Mouse (Mus musculus): Measurements from ENCODE around the gene Odam. TPM values are rescaled to one million over a fixed set of nuclear protein-coding genes. Genes with fewer than 3 reads are reported as not detected.

The Odam gene
- not detected for total RNA-seq (2021)

DNA sequence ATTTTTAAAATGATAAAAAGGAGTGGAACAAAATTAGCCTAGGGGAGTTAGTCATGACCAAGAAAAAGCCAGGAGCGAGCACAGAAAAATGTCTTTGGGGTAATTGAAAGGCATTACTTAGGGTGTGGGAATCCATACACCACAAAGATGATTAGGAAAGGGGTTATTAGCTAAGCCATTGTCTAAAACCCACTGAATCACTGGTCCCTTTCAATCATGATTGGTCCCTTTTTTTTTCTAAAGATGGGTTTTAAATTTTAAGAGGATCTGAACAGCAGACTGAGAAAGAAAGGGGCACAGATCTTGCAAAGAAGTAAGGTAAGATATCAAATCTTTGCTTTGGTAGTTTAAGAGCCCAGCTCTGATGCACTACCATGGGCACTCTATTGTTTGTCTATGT lies at the start of gene Odam:
Odam (plus strand) TSS at position 301 of the 400 bp plus-strand sequence.
- intact Hi-C loops (cut with DNase I): no loop called here
- no peak for DNase-seq (ENCODE audit: low spot score)

DNA sequence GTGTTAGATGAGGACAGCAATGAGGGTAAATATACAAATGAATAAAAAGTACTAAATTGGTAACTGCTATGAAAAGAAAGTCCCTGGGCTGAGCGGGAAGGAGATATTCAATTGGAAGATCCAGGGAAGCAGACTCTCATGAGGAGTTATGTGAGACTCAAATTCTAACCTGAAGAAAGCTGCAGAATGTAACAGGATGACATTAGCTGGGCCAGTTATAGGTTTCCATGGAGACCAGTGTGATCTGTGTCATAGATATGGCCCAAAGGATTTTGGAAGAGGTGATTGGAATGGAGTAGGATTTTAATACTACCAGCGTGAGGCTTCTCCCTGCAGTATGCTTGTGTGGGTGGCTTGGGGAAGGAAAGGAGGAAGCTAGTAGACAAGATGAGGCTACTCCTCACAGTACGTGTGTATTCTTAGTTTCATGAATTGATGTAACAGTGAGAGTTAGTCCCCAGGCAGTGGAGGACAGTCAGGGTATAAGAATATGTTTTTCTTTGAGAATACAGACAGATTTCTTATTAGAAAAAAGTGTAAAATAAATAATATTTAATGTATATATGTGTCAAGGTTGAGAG lies 29.6 kb upstream of the Odam start:
- intact Hi-C loops (cut with DNase I): no loop called here
- no peak for DNase-seq (ENCODE audit: low spot score)

DNA sequence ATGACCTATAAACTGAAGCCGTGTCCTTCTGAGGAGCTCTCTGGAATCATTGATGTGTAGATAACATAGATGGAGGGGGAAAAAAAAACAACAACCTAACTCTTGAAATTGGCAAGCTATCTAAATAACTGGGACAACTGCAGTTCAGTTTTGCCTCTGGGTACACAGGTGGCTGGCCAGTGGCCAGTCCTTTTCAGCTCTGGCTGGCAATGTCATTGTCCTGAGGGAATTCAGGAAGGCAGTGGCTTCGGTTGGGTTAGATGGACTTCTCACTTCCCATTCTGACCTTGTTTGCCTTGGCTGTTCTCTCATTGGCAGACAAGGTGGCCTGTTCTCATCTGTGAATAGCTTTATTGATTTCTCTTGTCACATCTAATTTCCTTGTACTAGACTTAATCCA lies 14.7 kb upstream of the Odam start:
- intact Hi-C loops (cut with DNase I): no loop called here
- no peak for DNase-seq (ENCODE audit: low spot score)

DNA sequence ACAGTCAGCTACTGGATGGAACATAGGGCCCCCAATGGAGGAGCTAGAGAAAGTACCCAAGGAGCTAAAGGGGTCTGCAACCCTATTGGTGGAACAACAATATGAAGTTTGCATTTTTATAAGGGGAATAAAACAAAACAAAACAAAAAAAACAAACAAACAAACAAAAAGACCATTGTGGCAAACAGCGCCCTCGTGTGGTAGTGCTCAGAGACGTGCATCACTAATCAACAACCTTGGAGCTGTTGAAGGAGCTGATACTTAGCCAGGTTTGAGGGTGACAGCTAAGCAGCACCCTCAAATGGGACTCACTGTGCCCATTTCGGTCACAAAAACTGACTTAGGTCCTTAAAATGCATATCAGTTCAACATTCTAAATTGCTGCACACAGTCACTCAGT lies 13.4 kb upstream of the Odam start:
- intact Hi-C loops (cut with DNase I): no loop called here
- no peak for DNase-seq (ENCODE audit: low spot score)

DNA sequence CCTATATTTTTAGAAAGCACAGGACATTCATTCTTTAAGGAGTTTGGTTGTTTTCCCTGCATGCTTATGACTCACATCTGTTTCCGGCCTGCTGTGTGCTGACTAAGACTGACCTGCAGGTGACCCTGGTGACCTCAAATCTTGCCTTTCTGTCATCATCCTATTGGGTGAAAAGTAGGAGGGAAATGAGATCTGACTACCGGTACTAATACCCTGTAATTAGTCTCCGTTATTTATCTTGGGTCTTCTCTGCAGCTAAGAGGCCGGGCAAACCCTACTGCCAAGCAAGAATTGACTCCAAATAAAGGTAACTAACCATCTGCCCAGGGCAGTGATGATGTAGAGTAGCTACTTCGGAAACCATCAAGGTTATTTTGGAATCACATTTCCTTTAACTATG lies 40.5 kb downstream of the Odam start, which contains the start of gene Csn3:
Csn3 (plus strand) TSS at position 208 of the 400 bp plus-strand sequence.
- intact Hi-C loops (cut with DNase I): no loop called here
- no peak for DNase-seq (ENCODE audit: low spot score)

DNA sequence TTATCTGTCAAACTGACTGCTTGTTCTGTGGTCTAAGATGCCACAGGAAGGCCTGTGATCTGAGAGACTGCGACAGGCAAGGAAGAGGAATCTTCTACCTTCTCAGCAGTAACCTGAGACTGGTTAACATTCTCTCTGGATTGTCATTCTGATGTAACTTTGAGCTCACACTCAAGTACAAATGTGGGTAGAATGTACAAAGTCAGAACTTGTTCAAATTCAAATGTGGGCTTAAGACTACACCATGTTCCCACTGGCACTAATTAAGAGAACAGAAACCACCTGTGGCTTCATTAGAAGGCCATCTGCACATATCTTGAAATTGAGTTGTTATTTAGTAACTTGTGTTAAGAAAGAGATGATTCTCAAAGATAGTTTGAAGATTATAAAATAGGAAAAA lies 46.8 kb downstream of the Odam start:
- no peak for DNase-seq (ENCODE audit: low spot score)
- intact Hi-C loops (cut with DNase I): no loop called here

DNA sequence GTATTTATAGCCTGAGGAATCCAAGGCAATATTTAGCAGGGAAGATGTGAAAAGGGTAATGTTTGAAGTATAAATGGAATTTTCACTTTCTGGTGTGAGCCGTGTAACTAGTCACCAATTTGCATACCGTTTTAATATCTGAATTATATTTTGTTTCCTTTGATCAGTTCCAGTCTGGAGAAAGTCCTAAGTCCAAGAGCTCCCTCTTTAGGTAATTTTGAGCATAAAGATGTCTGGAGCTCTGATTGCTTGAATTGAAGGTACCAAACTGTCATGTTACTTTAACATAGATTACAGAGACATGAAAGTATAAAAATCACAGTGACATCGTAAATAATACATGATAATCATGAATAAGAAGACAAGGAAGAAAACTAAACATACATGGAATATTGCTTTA lies 55.9 kb downstream of the Odam start:
- no peak for DNase-seq (ENCODE audit: low spot score)
- intact Hi-C loops (cut with DNase I): no loop called here

DNA sequence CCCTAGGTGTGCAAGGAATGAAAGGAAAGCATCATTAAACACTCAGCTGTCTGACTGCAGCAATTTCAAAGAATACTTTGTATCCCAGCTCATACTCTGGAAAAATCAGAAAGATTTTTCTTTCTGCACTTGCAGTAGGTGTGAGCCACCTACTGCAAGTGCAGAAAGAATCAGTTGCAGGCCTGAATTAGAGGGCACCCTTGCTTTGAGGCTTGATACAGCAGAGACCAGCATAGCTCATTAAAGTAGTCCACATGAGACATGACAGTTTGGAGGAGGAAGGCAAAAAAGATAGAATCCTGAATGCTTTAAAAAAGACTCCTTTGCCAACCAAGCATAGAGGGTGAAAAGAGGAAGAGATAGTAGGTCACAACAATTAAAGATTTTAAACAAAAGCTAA lies 57.7 kb downstream of the Odam start:
- no peak for DNase-seq (ENCODE audit: low spot score)
- intact Hi-C loops (cut with DNase I): no loop called here

Other genes with a start within 250 kb of the Odam start
- not detected for gene Csn1s1, start 218.8 kb upstream of the Odam start, total RNA-seq (2021)
- not detected for gene Csn2, start 185.4 kb upstream of the Odam start, total RNA-seq (2021)
- gene Csn1s2a, start 110.5 kb upstream of the Odam start, total RNA-seq (2021): not detected
- not detected for gene Csn1s2b, start 76.9 kb upstream of the Odam start, total RNA-seq (2021)
- gene Prr27, start 59.3 kb upstream of the Odam start, total RNA-seq (2021): not detected
- gene Csn3, start 40.5 kb downstream of the Odam start, total RNA-seq (2021): not detected
- not detected for gene 2310003L06Rik, start 84.4 kb downstream of the Odam start, total RNA-seq (2021)
- not detected for gene Gm28434, start 84.5 kb downstream of the Odam start, total RNA-seq (2021)
- not detected for gene Cabs1, start 94.4 kb downstream of the Odam start, total RNA-seq (2021)
- not detected for gene Smr3a, start 117.5 kb downstream of the Odam start, total RNA-seq (2021)
- not detected for gene Smr2, start 201.5 kb downstream of the Odam start, total RNA-seq (2021)
- not detected for gene Gm11116, start 226.5 kb downstream of the Odam start, total RNA-seq (2021)

Data from heart, postnatal 25 days (tissue).